Mouse (Mus musculus) adrenal gland (tissue): ENCODE data around the gene Dcpp3.

Experiments used
- intact Hi-C: fragments of 180-260 bp; cut with DNase I; formaldehyde crosslinking; loops from one replicate; pipeline ENCODE4 v1.15.1; 2025

The Dcpp3 gene

DNA sequence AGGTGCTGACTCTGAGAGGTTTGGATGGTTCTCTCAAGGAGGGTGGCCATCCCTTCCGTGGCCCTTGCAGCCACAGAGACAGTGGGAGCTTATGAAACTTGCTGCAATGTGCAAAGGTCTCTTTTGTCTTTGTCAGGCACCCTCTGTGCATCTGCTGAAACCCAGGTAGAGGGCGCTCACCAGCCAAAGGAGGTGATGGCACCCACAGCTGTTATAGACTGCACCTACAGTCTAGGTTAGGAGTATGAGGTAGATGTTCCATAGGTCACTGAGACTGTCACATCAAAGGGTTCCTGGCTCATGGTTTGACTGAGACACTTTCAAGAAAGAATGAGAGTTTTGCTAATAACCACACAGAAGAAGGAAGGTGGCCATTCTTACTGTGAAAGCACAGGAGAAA, 51.5 kb downstream of the Dcpp3 start:
- intact Hi-C loops, result loop anchor here (2.0 to 10.0 kb wide), 2 partner anchors 26 to 194 kb away; partner anchors contain the start of gene Flywch1
